Comparison of ENCODE assay signal across 8 mouse cellular contexts in the genomic region with DNA sequence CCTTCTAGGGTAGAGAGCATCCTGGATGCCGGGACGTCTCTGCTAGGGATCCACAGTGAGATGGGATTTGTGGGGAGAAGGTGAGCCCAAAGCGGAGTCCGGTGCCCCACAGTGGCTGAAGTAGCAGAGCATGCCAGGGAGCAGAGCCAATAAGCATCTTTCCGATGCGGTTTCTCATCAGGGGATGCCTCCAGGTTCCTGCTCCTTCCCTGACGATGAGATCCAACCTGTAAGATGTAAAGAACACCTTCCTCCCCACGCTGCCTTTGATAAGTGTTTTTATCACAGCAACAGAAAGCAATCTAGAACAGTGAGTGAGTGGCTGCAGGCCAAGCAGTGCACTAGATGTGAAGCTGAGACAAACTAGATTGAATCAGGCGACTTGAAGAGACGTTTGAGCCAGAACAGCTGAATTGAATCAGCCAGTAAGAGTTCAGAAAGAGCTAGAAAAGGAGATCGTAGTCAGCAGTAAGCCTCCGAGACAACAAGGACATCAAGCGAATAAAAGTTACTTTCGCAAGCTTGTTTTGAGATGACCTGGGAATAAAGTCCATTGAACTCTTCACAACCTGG. TPM values are rescaled to one million over a fixed set of nuclear protein-coding genes. Genes with fewer than 3 reads are reported as not detected.
DNase-seq lines count a peak whose midpoint lies in the region; ATAC-seq and TF ChIP-seq lines count a peak whose summit lies in the region.

No protein-coding gene starts in this region.

- peaks cover 28% of the 10 kb centered on the region for H3K79me2 ChIP-seq in C2C12 (ENCODE audit: control insufficient read depth, insufficient read depth)

- no peaks in the 10 kb centered on the region for H3K9me3 ChIP-seq in forebrain, embryonic 11.5 days (ENCODE audit: control insufficient read depth, low read length)
- no peaks in the 10 kb centered on the region for H3K9me3 ChIP-seq in midbrain, embryonic 14.5 days (ENCODE audit: control insufficient read depth, low read length)

- H3K27ac ChIP-seq in forebrain, embryonic 11.5 days (ENCODE audit: low read depth, low read length): no peak overlapping the region
- peak overlapping the region; percentile 85 for H3K27ac ChIP-seq in kidney, adult 2 months (ENCODE audit: insufficient read depth, low read depth, low read length)
- peak overlapping the region; percentile 79 for H3K27ac ChIP-seq in midbrain, embryonic 14.5 days (replicated peaks; ENCODE audit: low read depth, low read length)

- peak; percentile 37 for DNase-seq in CD4-positive, CD25-positive, alpha-beta regulatory T cell, adult 2 months (ENCODE audit: low read depth, low spot score)
- DNase-seq in forebrain, embryonic 11.5 days (ENCODE audit: low spot score): no peak
- DNase-seq in kidney, adult 2 months: peak; percentile 87
- DNase-seq in midbrain, embryonic 14.5 days: peak; percentile 29
- DNase-seq in urinary bladder, postnatal 14 days (ENCODE audit: low spot score): no peak
- no peak for DNase-seq in spleen, adult 12 weeks (ENCODE audit: low spot score)

- H3K27me3 ChIP-seq in C2C12 (ENCODE audit: control insufficient read depth, insufficient read depth, insufficient read length): no peaks in the 10 kb centered on the region
- H3K27me3 ChIP-seq in forebrain, embryonic 11.5 days (ENCODE audit: control insufficient read depth, insufficient read depth, low read length): no peaks in the 10 kb centered on the region
- no peaks in the 10 kb centered on the region for H3K27me3 ChIP-seq in kidney, adult 2 months (replicated peaks; ENCODE audit: control insufficient read depth, insufficient read depth, low read length)
- no peaks in the 10 kb centered on the region for H3K27me3 ChIP-seq in midbrain, embryonic 14.5 days (ENCODE audit: control insufficient read depth, insufficient read depth, low read length)

- peak overlapping the region; percentile 87 for H3K9ac ChIP-seq in forebrain, embryonic 11.5 days (ENCODE audit: low read length)
- H3K9ac ChIP-seq in midbrain, embryonic 14.5 days (replicated peaks; ENCODE audit: low read length): peak overlapping the region; percentile 86

- TF ChIP-seq CTCF in C2C12 (IDR thresholded peaks at IDR 0.05; ENCODE audit: control insufficient read depth, insufficient read depth, insufficient read length): no peak
- TF ChIP-seq CTCF in kidney, adult 2 months (conservative IDR thresholded peaks at IDR 0.05; ENCODE audit: insufficient read depth, insufficient read length, low read depth, low read length): no peak

- WGBS in forebrain, embryonic 11.5 days: 43% methylated on average over 14 of the region's 14 CpGs
- 19% methylated on average over 14 of the region's 14 CpGs for WGBS in kidney, adult 2 months
- 44% methylated on average over 14 of the region's 14 CpGs for WGBS in midbrain, embryonic 14.5 days

- TF ChIP-seq POLR2A in kidney, adult 2 months (IDR thresholded peaks at IDR 0.05; ENCODE audit: low read depth, low read length): no peak

- H3ac ChIP-seq in C2C12 (ENCODE audit: control insufficient read depth, insufficient read length, low read depth): peak overlapping the region; percentile 82

- peaks cover 19% of the 10 kb centered on the region for H3K79me3 ChIP-seq in C2C12 (ENCODE audit: low read depth)

- ATAC-seq in CD4-positive, CD25-positive, alpha-beta regulatory T cell, adult 4 months: no peak
- no peak for ATAC-seq in forebrain, embryonic 11.5 days (replicated peaks; ENCODE audit: low FRiP score)
- ATAC-seq in midbrain, embryonic 14.5 days (ENCODE audit: low FRiP score, low TSS enrichment): 0 out of 2 replicates have a peak, but pooled peaks have one; percentile 3

- peak overlapping the region; percentile 89 for H3K4me2 ChIP-seq in forebrain, embryonic 11.5 days (ENCODE audit: low read depth, low read length, severe bottlenecking)
- H3K4me2 ChIP-seq in midbrain, embryonic 14.5 days (ENCODE audit: low read length): peak overlapping the region; percentile 94

- peak overlapping the region; percentile 96 for H3K4me3 ChIP-seq in C2C12 (ENCODE audit: insufficient read depth, poor library complexity, severe bottlenecking)
- peak overlapping the region; percentile 95 for H3K4me3 ChIP-seq in forebrain, embryonic 11.5 days (ENCODE audit: low read depth, low read length)
- H3K4me3 ChIP-seq in kidney, adult 2 months (ENCODE audit: insufficient read depth, low read depth, low read length): peak overlapping the region; percentile 90
- H3K4me3 ChIP-seq in midbrain, embryonic 14.5 days (replicated peaks; ENCODE audit: low read depth, low read length): peak overlapping the region; percentile 91

- peaks cover 31% of the 10 kb centered on the region for H3K36me3 ChIP-seq in C2C12 (ENCODE audit: control insufficient read depth, insufficient read depth)
- H3K36me3 ChIP-seq in forebrain, embryonic 11.5 days (ENCODE audit: control insufficient read depth, insufficient read depth, low read length): no peaks in the 10 kb centered on the region
- H3K36me3 ChIP-seq in kidney, adult 2 months (ENCODE audit: control insufficient read depth, insufficient read depth, low read length): no peaks in the 10 kb centered on the region
- peaks cover 24% of the 10 kb centered on the region for H3K36me3 ChIP-seq in midbrain, embryonic 14.5 days (ENCODE audit: control insufficient read depth, insufficient read depth, low read length)

- peaks cover 9% of the 10 kb centered on the region; the same call in 1 of the 2 replicates for H3K4me1 ChIP-seq in forebrain, embryonic 11.5 days (replicated peaks; ENCODE audit: control insufficient read depth, insufficient read depth, low read length)
- H3K4me1 ChIP-seq in kidney, adult 2 months (ENCODE audit: control insufficient read depth, insufficient read depth, low read length): peaks cover 20% of the 10 kb centered on the region
- H3K4me1 ChIP-seq in midbrain, embryonic 14.5 days (ENCODE audit: control insufficient read depth, insufficient read depth, low read length): peaks cover 14% of the 10 kb centered on the region

TF ChIP-seq in C2C12, 6 proteins besides CTCF, POLR2A, EP300 and RAD21:
- TF ChIP-seq FOSL1 (IDR thresholded peaks at IDR 0.05; ENCODE audit: insufficient read depth, low read length, poor library complexity, severe bottlenecking) (no peak), MAX (IDR thresholded peaks at IDR 0.05) (no peak), CEBPB (IDR thresholded peaks at IDR 0.05; ENCODE audit: low read depth) (no peak), MYOD1 (IDR thresholded peaks at IDR 0.05; ENCODE audit: control insufficient read depth, insufficient read length, low read depth) (no peak), MYOG (IDR thresholded peaks at IDR 0.05; ENCODE audit: control insufficient read depth, extremely low read depth, insufficient read length) (no peak)
TF ChIP-seq in C2C12: peak in this region for 0.

RNA-seq across cellular contexts. Expression of a gene that starts 0.9 kb away (rescaled TPM):
- polyA plus RNA-seq in CD4-positive, CD25-positive, alpha-beta regulatory T cell, adult 4 months (2017; shearing (Covaris generic)): 10 to 100 TPM; 11.8 to 14.3 TPM
- polyA plus RNA-seq in C2C12 (2012; fragmentation: generic; extraction: Trizol): 45.2 TPM
- polyA plus RNA-seq in forebrain, embryonic 11.5 days (2014; fragmentation: Nextera tagmentation; extraction: Ambion mirVana): 40.6 and 41.9 TPM in 2 replicates
- polyA plus RNA-seq in kidney, adult 2 months (2012; rRNA removed): 30.5 and 31.4 TPM in 2 replicates
- 37.4 and 41.2 TPM in 2 replicates for polyA plus RNA-seq in midbrain, embryonic 14.5 days (2014; fragmentation: Nextera tagmentation; extraction: Ambion mirVana)

RNA-seq across cellular contexts. Expression of a gene that starts 13.6 kb away (rescaled TPM):
- polyA plus RNA-seq in CD4-positive, CD25-positive, alpha-beta regulatory T cell, adult 4 months (2017; shearing (Covaris generic)): 100 to 1,000 TPM; 449 to 774 TPM
- polyA plus RNA-seq in C2C12 (2012; fragmentation: generic; extraction: Trizol): 0.47 TPM
- 1.2 and 1.3 TPM in 2 replicates for polyA plus RNA-seq in forebrain, embryonic 11.5 days (2014; fragmentation: Nextera tagmentation; extraction: Ambion mirVana)
- 6.5 and 13.6 TPM in 2 replicates for polyA plus RNA-seq in kidney, adult 2 months (2012; rRNA removed)
- polyA plus RNA-seq in midbrain, embryonic 14.5 days (2014; fragmentation: Nextera tagmentation; extraction: Ambion mirVana): 0.49 and 0.91 TPM in 2 replicates

Comparison
In these comparisons a context has a peak if more than half of its experiments do, and no peak if none do; other contexts are left out.
1. DNase-seq: peak in CD4-positive, CD25-positive, alpha-beta regulatory T cell, adult 2 months (single experiment), kidney, adult 2 months (single experiment) and midbrain, embryonic 14.5 days (single experiment); none in forebrain, embryonic 11.5 days (single experiment), urinary bladder, postnatal 14 days (single experiment) and spleen, adult 12 weeks (single experiment).
2. RNA of a gene that starts 13.6 kb away (polyA plus RNA-seq): 449 to 774 TPM in CD4-positive, CD25-positive, alpha-beta regulatory T cell, adult 4 months; 6.5 to 13.6 TPM in kidney, adult 2 months, 1.2 to 1.3 TPM in forebrain, embryonic 11.5 days, 0.49 to 0.91 TPM in midbrain, embryonic 14.5 days and 0.47 TPM in C2C12 (single experiment); every median in the first group is over 10 times any median in the second.
3. Peak in every context shown above with its lines, with median percentiles within 50 percentile points of each other: H3K4me3 ChIP-seq.